Mouse (Mus musculus) lung, postnatal 36 days (tissue): ENCODE data around the gene Gpr25.

Source experiments
- DNase-seq: peaks from one replicate; pipeline ENCODE4 v3.0.0; 2022; ENCODE audit warnings: mixed read lengths

Gene Gpr25

GRCm38 (mm10) chr1:136232986-136233790, 27.5 kb downstream of the Gpr25 start:
- no peak for DNase-seq

- no peak for DNase-seq
Measured at GRCm38 (mm10) chr1:136232285-136232926, 28.3 kb downstream of the Gpr25 start.

- DNase-seq, result no peak
Measured at GRCm38 (mm10) chr1:136231596-136231995, 29.1 kb downstream of the Gpr25 start.

GRCm38 (mm10) chr1:136230201-136230600, 30.5 kb downstream of the Gpr25 start:
- peak; percentile 63 for DNase-seq

- DNase-seq, result no peak
Measured at GRCm38 (mm10) chr1:136229040-136229373, 31.7 kb downstream of the Gpr25 start.

GRCm38 (mm10) chr1:136228328-136229039, 32.2 kb downstream of the Gpr25 start:
- DNase-seq, result no peak

- no peak for DNase-seq
Measured at GRCm38 (mm10) chr1:136227870-136228269, 32.8 kb downstream of the Gpr25 start.

GRCm38 (mm10) chr1:136226626-136227025, 34.0 kb downstream of the Gpr25 start:
- DNase-seq, result no peak

GRCm38 (mm10) chr1:136225846-136226245, 34.8 kb downstream of the Gpr25 start:
- no peak for DNase-seq

GRCm38 (mm10) chr1:136223758-136224342, 36.8 kb downstream of the Gpr25 start:
- DNase-seq, result no peak

- no peak for DNase-seq
Measured at GRCm38 (mm10) chr1:136222386-136222785, 38.3 kb downstream of the Gpr25 start.

- DNase-seq, result peak; percentile 58
Measured at GRCm38 (mm10) chr1:136220037-136220871, 40.4 kb downstream of the Gpr25 start.

- DNase-seq, result no peak
Measured at GRCm38 (mm10) chr1:136214304-136214703, 46.4 kb downstream of the Gpr25 start.

GRCm38 (mm10) chr1:136212803-136213202, 47.9 kb downstream of the Gpr25 start, which contains the start of gene Mroh3:
TSS of gene Mroh3 (minus strand) at chr1:136212828.
- DNase-seq, result peak; percentile 19
